Mouse (Mus musculus): ENCODE results near the gene Izumo1. TPM values are rescaled to one million over a fixed set of nuclear protein-coding genes. Genes with fewer than 3 reads are reported as not detected.

Izumo1 gene
- polyA plus RNA-seq (2021; fragmentation: Nextera tagmentation): 0.09 TPM in 1 of 2 replicates, not detected in the other
- long read RNA-seq, experiment 1: 0 reads
- long read RNA-seq, experiment 2: 0 reads

DNA sequence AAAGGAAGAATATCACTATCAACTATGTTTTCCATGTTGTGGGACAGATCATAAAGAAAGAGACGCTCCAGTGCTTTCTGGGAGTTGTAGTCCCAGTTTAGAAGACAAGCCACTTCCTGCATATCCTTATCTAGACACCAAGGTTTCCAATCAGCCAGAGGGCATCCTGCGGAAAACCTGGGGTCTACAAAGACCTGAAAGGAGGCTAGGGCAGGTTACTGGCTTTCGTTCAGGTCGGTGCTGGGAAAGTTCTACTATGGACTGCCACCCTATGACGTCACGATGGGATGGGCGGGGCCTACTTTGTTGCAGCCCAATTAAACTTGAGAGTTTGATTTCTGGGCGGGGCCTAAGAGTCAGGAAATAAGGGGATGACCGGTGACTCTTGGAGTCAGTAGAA lies at the start of gene Izumo1:
Gene Izumo1, plus strand, starts transcription at position 369 of the 400 bp plus-strand sequence.

DNA sequence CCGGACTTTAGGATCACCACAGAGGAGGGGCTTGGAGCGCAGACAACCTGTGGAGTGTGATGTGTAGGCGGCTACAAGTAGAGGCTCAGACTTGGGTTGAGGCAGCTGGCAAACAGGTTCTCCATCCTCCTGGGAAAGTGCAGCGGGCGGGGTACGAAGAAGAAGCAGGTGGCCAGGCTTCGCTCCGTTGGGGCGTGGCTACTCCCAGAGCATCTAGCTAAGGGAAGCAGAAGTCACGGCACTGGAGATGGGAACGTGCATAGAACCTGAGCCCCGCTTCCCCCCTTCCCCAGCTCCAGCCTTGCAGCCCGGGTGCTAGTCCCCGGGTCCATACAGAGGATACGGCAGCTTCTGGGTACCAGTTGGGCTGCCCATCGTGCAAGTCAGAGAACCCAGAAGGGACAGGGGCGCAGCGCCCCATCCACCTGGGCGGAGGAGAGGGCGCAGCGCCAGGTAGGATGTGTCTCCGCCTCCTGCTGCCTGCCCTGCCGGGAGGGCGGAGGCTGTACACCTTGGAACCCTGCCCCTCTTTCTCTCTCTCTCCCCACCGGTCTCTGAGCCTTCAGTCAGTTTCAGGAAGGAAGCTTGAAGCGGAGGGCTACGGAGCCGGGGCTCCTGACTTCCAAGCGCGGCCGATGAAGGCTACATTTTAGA lies 4.4 kb upstream of the Izumo1 start, which contains the start of gene Fut1:
Gene Fut1, plus strand, starts transcription at position 248 of the 654 bp plus-strand sequence.

DNA sequence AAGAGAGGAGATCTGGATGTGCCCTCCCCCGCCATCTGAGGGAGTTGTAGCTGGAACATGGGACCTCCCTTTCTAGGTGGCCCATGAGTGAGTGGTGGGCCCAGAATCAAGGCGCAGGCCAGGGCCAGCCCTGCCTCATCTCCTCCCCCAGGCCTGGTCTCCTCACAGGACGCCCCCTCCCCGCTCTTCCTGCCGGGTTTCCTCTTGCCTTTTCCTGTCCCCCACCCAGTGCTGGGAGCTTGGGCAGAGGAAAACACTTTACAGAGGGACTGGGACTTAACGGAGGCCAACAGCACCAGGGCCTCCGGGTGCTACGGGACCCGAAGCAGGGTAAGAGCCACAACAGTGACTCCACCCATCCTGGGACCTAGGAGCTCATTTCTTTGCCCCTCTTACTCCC lies 5.7 kb downstream of the Izumo1 start, which contains the start of gene Rasip1:
Gene Rasip1, plus strand, starts transcription at position 228 of the 400 bp plus-strand sequence.

DNA sequence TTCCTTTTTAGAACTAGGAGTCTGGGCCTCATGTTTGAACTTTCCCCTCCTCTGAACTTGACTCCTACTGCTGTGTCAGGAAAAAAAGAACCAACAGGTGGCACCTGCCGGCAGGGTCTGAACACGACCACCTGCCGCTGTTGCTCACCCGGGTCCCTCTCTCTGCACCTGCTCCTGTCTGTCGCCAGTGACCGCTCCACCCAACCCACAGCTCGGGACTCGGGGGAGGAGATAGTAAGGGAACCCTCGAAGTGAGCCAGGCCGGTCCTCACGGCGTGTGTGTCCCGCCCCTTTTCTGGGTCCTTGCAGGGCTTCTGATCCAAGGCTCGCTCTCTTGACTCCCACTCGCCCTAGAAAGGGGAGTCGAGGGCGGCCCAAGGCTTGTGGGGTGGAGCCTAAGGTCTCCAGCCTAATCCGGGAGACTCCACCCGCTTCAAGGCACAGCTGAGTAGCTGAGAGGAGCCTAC lies 18.0 kb downstream of the Izumo1 start, which contains the start of gene Mamstr:
Gene Mamstr, plus strand, starts transcription at position 417 of the 467 bp plus-strand sequence.

DNA sequence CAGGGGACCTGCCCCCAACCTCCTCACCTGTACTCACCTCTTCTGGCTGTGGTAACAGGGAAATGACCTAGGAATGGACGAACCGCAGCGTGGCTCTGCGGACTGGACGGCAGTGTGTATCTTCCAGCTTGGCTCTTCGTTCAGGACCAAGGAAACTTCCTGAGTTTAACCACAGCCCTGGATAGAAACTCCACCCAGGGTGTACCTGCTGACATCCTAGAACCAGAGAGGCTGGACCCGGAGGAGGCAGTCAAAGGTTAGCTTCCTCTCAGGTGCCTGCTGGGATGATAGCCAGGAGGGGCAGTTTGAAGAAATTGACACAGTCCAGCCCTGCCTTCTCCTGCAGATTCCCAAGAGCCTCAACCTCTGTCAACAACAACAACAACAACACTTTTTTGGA lies 44.5 kb downstream of the Izumo1 start, which contains the start of gene Fut2:
Gene Fut2, minus strand, starts transcription at position 234 of the 400 bp plus-strand sequence.

Other genes with a start within 250 kb of the Izumo1 start
- gene Snrnp70, start 226.1 kb upstream of the Izumo1 start, polyA plus RNA-seq (2021; fragmentation: Nextera tagmentation): 32.6 and 45.3 TPM in 2 replicates
- gene Kcna7, start 216.2 kb upstream of the Izumo1 start, polyA plus RNA-seq (2021; fragmentation: Nextera tagmentation): not detected in 2 replicates
- gene Ntf5, start 208.1 kb upstream of the Izumo1 start, polyA plus RNA-seq (2021; fragmentation: Nextera tagmentation): 0.11 and 0.30 TPM in 2 replicates
- 1.1 TPM in 1 of 2 replicates, not detected in the other for gene Lhb, start 201.0 kb upstream of the Izumo1 start, polyA plus RNA-seq (2021; fragmentation: Nextera tagmentation)
- gene Gys1, start 187.0 kb upstream of the Izumo1 start, polyA plus RNA-seq (2021; fragmentation: Nextera tagmentation): 7.9 and 10.1 TPM in 2 replicates
- gene Ruvbl2, start 183.7 kb upstream of the Izumo1 start, polyA plus RNA-seq (2021; fragmentation: Nextera tagmentation): 50.0 and 53.1 TPM in 2 replicates
- 1,695 and 1,748 TPM in 2 replicates for gene Ftl1, start 161.9 kb upstream of the Izumo1 start, polyA plus RNA-seq (2021; fragmentation: Nextera tagmentation)
- 86.7 and 94.4 TPM in 2 replicates for gene Bax, start 154.9 kb upstream of the Izumo1 start, polyA plus RNA-seq (2021; fragmentation: Nextera tagmentation)
- 0.13 and 0.14 TPM in 2 replicates for gene Tulp2, start 139.9 kb upstream of the Izumo1 start, polyA plus RNA-seq (2021; fragmentation: Nextera tagmentation)
- not detected in 2 replicates for gene Gm45808, start 135.0 kb upstream of the Izumo1 start, polyA plus RNA-seq (2021; fragmentation: Nextera tagmentation)
- gene Dhdh, start 133.0 kb upstream of the Izumo1 start, polyA plus RNA-seq (2021; fragmentation: Nextera tagmentation): 2.6 and 3.5 TPM in 2 replicates
- 74.5 and 76.8 TPM in 2 replicates for gene Nucb1, start 111.4 kb upstream of the Izumo1 start, polyA plus RNA-seq (2021; fragmentation: Nextera tagmentation)
- 17.6 and 18.2 TPM in 2 replicates for gene Ppp1r15a, start 95.5 kb upstream of the Izumo1 start, polyA plus RNA-seq (2021; fragmentation: Nextera tagmentation)
- 0.67 and 1.7 TPM in 2 replicates for gene Plekha4, start 95.5 kb upstream of the Izumo1 start, polyA plus RNA-seq (2021; fragmentation: Nextera tagmentation)
- gene Hsd17b14, start 66.9 kb upstream of the Izumo1 start, polyA plus RNA-seq (2021; fragmentation: Nextera tagmentation): 0.43 TPM in 1 of 2 replicates, not detected in the other
- gene Bcat2, start 51.7 kb upstream of the Izumo1 start, polyA plus RNA-seq (2021; fragmentation: Nextera tagmentation): 7.0 and 8.5 TPM in 2 replicates
- not detected in 2 replicates for gene Fgf21, start 6.3 kb upstream of the Izumo1 start, polyA plus RNA-seq (2021; fragmentation: Nextera tagmentation)
- 0.08 TPM in 1 of 2 replicates, not detected in the other for gene Fut1, start 4.5 kb upstream of the Izumo1 start, polyA plus RNA-seq (2021; fragmentation: Nextera tagmentation)
- 2.3 and 3.1 TPM in 2 replicates for gene Rasip1, start 5.7 kb downstream of the Izumo1 start, polyA plus RNA-seq (2021; fragmentation: Nextera tagmentation)
- 1.1 and 1.2 TPM in 2 replicates for gene Mamstr, start 18.2 kb downstream of the Izumo1 start, polyA plus RNA-seq (2021; fragmentation: Nextera tagmentation)
- 0.10 and 0.16 TPM in 2 replicates for gene Fut2, start 44.6 kb downstream of the Izumo1 start, polyA plus RNA-seq (2021; fragmentation: Nextera tagmentation)
- gene Ntn5, start 62.2 kb downstream of the Izumo1 start, polyA plus RNA-seq (2021; fragmentation: Nextera tagmentation): 5.2 and 6.6 TPM in 2 replicates
- gene Sec1, start 72.6 kb downstream of the Izumo1 start, polyA plus RNA-seq (2021; fragmentation: Nextera tagmentation): 0.15 and 0.36 TPM in 2 replicates
- 39.6 and 49.9 TPM in 2 replicates for gene Car11, start 78.0 kb downstream of the Izumo1 start, polyA plus RNA-seq (2021; fragmentation: Nextera tagmentation)
- gene Dbp, start 83.3 kb downstream of the Izumo1 start, polyA plus RNA-seq (2021; fragmentation: Nextera tagmentation): 49.2 and 52.8 TPM in 2 replicates
- gene Rpl18, start 93.6 kb downstream of the Izumo1 start, polyA plus RNA-seq (2021; fragmentation: Nextera tagmentation): 357 and 361 TPM in 2 replicates
- gene Sphk2, start 96.2 kb downstream of the Izumo1 start, polyA plus RNA-seq (2021; fragmentation: Nextera tagmentation): 5.5 and 6.1 TPM in 2 replicates
- gene Fam83e, start 99.4 kb downstream of the Izumo1 start, polyA plus RNA-seq (2021; fragmentation: Nextera tagmentation): 0.09 TPM in 1 of 2 replicates, not detected in the other
- not detected in 2 replicates for gene Spaca4, start 104.0 kb downstream of the Izumo1 start, polyA plus RNA-seq (2021; fragmentation: Nextera tagmentation)
- gene Lmtk3, start 161.9 kb downstream of the Izumo1 start, polyA plus RNA-seq (2021; fragmentation: Nextera tagmentation): 6.9 and 9.4 TPM in 2 replicates
- gene Sult2b1, start 162.9 kb downstream of the Izumo1 start, polyA plus RNA-seq (2021; fragmentation: Nextera tagmentation): 20.6 and 22.7 TPM in 2 replicates
- 135 and 136 TPM in 2 replicates for gene Cyth2, start 192.8 kb downstream of the Izumo1 start, polyA plus RNA-seq (2021; fragmentation: Nextera tagmentation)
- gene Kcnj14, start 203.0 kb downstream of the Izumo1 start, polyA plus RNA-seq (2021; fragmentation: Nextera tagmentation): 1.5 and 2.2 TPM in 2 replicates
- gene Grwd1, start 209.1 kb downstream of the Izumo1 start, polyA plus RNA-seq (2021; fragmentation: Nextera tagmentation): 23.8 and 25.5 TPM in 2 replicates